Mouse (Mus musculus) MN1 (cell line): ENCODE measurements around the gene Eif3c.

Source experiments
- DNase-seq: peaks from one replicate; pipeline ENCODE4 v3.0.0-alpha.2; 2016; ENCODE audit warnings: low spot score

The Eif3c gene

GRCm38 (mm10) chr7:126566094-126566765, at the start of gene Eif3c:
Gene Eif3c, minus strand, starts transcription at chr7:126566411.
- peak; percentile 94 for DNase-seq

- no peak for DNase-seq
Observed at GRCm38 (mm10) chr7:126612736-126613135, 46.5 kb upstream of the Eif3c start.

- no peak for DNase-seq
Observed at GRCm38 (mm10) chr7:126607796-126608195, 41.6 kb upstream of the Eif3c start.

GRCm38 (mm10) chr7:126607064-126607463, 40.9 kb upstream of the Eif3c start:
- DNase-seq, result peak; percentile 57

- DNase-seq, result peak; percentile 28
Observed at GRCm38 (mm10) chr7:126606611-126607010, 40.4 kb upstream of the Eif3c start.

GRCm38 (mm10) chr7:126602650-126603049, 36.4 kb upstream of the Eif3c start:
- DNase-seq, result no peak

- DNase-seq, result no peak
Observed at GRCm38 (mm10) chr7:126601896-126602295, 35.7 kb upstream of the Eif3c start.

GRCm38 (mm10) chr7:126598919-126599318, 32.7 kb upstream of the Eif3c start:
- no peak for DNase-seq

- no peak for DNase-seq
Observed at GRCm38 (mm10) chr7:126596414-126596813, 30.2 kb upstream of the Eif3c start.

GRCm38 (mm10) chr7:126595890-126596289, 29.7 kb upstream of the Eif3c start:
- no peak for DNase-seq

- DNase-seq, result no peak
Observed at GRCm38 (mm10) chr7:126594862-126595561, 28.8 kb upstream of the Eif3c start, which contains the start of gene Il27. Gene Il27, minus strand, starts transcription at chr7:126594941.

- DNase-seq, result no peak
Observed at GRCm38 (mm10) chr7:126587779-126588178, 21.6 kb upstream of the Eif3c start.

- DNase-seq, result no peak
Observed at GRCm38 (mm10) chr7:126586839-126587238, 20.6 kb upstream of the Eif3c start.

- no peak for DNase-seq
Observed at GRCm38 (mm10) chr7:126585717-126586116, 19.5 kb upstream of the Eif3c start, which contains the start of gene Cln3. Gene Cln3, minus strand, starts transcription at chr7:126585817.

GRCm38 (mm10) chr7:126584506-126584977, 18.3 kb upstream of the Eif3c start, which contains the start of gene Apobr:
Gene Apobr, plus strand, starts transcription at chr7:126584942.
- no peak for DNase-seq

- DNase-seq, result peak; percentile 29
Observed at GRCm38 (mm10) chr7:126583761-126584160, 17.6 kb upstream of the Eif3c start.

- DNase-seq, result peak; percentile 90
Observed at GRCm38 (mm10) chr7:126583251-126583709, 17.1 kb upstream of the Eif3c start.

- peak; percentile 52 for DNase-seq
Observed at GRCm38 (mm10) chr7:126582759-126583158, 16.5 kb upstream of the Eif3c start.

- DNase-seq, result no peak
Observed at GRCm38 (mm10) chr7:126581661-126582060, 15.4 kb upstream of the Eif3c start.

- DNase-seq, result peak; percentile 28
Observed at GRCm38 (mm10) chr7:126579172-126579571, 13.0 kb upstream of the Eif3c start.

- peak; percentile 49 for DNase-seq
Observed at GRCm38 (mm10) chr7:126576946-126577345, 10.7 kb upstream of the Eif3c start.

- DNase-seq, result peak; percentile 75
Observed at GRCm38 (mm10) chr7:126565693-126566092, 518 bp downstream of the Eif3c start.

- DNase-seq, result no peak
Observed at GRCm38 (mm10) chr7:126556635-126557034, 9.6 kb downstream of the Eif3c start.
